Mouse (Mus musculus) myocyte (in vitro differentiated cells): ENCODE results near the gene Trim30a.

Experiments used
- CEBPB ChIP-seq: IDR thresholded peaks from 2 replicates; pipeline ENCODE4 v1.6.1; 2011; ENCODE audit warnings: mild to moderate bottlenecking, moderate library complexity; ENCODE audit not compliant: poor library complexity, insufficient read depth, severe bottlenecking
- E2F4 ChIP-seq: IDR thresholded peaks from one replicate; pipeline ENCODE4 v1.6.1; 2011; ENCODE audit warnings: mild to moderate bottlenecking, control low read depth, moderate library complexity; ENCODE audit not compliant: insufficient read depth
- MAX ChIP-seq: IDR thresholded peaks from one replicate; pipeline ENCODE4 v1.6.1; 2011; ENCODE audit warnings: low read depth, mild to moderate bottlenecking, control low read depth
- MYOD1 ChIP-seq, 3 experiments: IDR thresholded peaks; one replicate each; pipeline ENCODE4 v1.6.1; 2011; ENCODE audit warnings: control low read depth in 2 of 3, low read depth in 2 of 3, mild to moderate bottlenecking in 2 of 3, moderate library complexity in 1 of 3; ENCODE audit not compliant: insufficient read length in 2 of 3, control insufficient read depth in 1 of 3
- MYOG ChIP-seq, 3 experiments: IDR thresholded peaks; one replicate each; pipeline ENCODE4 v1.6.1; 2011; ENCODE audit warnings: control low read depth in 2 of 3, low read depth in 2 of 3, mild to moderate bottlenecking in 2 of 3; ENCODE audit not compliant: insufficient read length in 2 of 3, control insufficient read depth in 1 of 3, insufficient read depth in 1 of 3
- POLR2A ChIP-seq: IDR thresholded peaks from one replicate; pipeline ENCODE4 v1.6.1; 2011; ENCODE audit warnings: low read depth, mild to moderate bottlenecking, control low read depth, moderate library complexity; ENCODE audit not compliant: insufficient read length
- POLR2AphosphoS2 ChIP-seq: IDR thresholded peaks from one replicate; pipeline ENCODE4 v1.6.1; 2011; ENCODE audit warnings: low read depth, control low read depth; ENCODE audit not compliant: insufficient read length
- REST ChIP-seq: IDR thresholded peaks from one replicate; pipeline ENCODE4 v1.6.1; 2011; ENCODE audit warnings: mild to moderate bottlenecking, control low read depth, moderate library complexity; ENCODE audit not compliant: insufficient read depth, insufficient read length
- TCF12 ChIP-seq: IDR thresholded peaks from one replicate; pipeline ENCODE4 v1.6.1; 2011; ENCODE audit warnings: mild to moderate bottlenecking, control low read depth; ENCODE audit not compliant: poor library complexity, insufficient read depth, severe bottlenecking
- USF1 ChIP-seq: IDR thresholded peaks from one replicate; pipeline ENCODE4 v1.6.1; 2011; ENCODE audit warnings: low read depth, mild to moderate bottlenecking, control low read depth, moderate library complexity

GRCm38 (mm10) chr7:104398492-104398891 is 66.5 kb downstream of the Trim30a start:
- TF ChIP-seq POLR2A (no peak), POLR2AphosphoS2 (no peak), CEBPB (no peak), TCF12 (no peak), MAX (no peak), MYOD1 (IDR thresholded peaks at IDR 0.05; ENCODE audit: control insufficient read depth in 1 of 3, insufficient read length in 2 of 3, low read depth in 2 of 3) (no peak), E2F4 (no peak), USF1 (no peak), MYOG (IDR thresholded peaks at IDR 0.05; ENCODE audit: control insufficient read depth in 1 of 3, insufficient read depth in 1 of 3, insufficient read length in 2 of 3, low read depth in 2 of 3) (no peak), REST (no peak)
